Mouse (Mus musculus) layer of hippocampus, adult 11-12 months (tissue): ENCODE measurements around the gene Fbxl2.
A peak's percentile ranks its signal among the peaks of the same experiment; 100 is the strongest.

Source experiments
- DNase-seq: peaks from one replicate; pipeline ENCODE4 v3.0.0; 2022; ENCODE audit warnings: low spot score

The Fbxl2 gene

DNA sequence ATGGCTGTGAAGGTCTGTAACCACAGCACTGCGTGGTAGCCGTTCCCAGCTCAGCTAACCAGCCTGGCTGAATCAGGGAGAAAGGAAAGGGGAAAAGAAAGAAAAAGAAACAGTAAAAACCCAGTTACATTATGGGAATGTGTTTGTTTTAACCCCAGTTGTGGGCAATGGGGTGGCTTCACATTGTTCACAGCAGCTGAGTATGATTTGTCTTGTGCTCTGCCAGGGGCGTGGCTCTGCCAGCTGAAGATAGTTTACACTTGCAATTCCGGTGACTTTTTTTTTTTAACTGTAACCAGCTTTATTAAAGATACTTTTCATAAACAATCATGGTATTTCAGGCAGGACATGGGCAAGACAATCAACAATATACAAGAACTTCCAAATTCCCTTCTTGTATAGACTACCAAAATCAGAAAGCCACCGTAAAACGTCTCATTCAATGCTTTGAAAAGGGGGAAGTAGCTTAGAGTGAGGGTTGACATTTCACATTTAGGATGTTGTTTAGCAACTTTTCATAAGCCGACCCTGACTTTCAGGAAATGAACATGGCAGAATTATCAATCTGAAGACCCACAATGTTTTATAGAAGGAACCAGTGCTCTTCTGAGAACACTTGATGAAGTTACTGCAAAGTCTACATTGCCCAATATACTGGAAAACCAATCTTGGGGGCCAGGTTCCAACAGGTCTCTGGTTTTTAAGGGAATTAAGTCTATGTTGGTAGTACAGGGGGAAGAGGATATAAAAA, 26.8 kb downstream of the Fbxl2 start:
- no peak for DNase-seq

DNA sequence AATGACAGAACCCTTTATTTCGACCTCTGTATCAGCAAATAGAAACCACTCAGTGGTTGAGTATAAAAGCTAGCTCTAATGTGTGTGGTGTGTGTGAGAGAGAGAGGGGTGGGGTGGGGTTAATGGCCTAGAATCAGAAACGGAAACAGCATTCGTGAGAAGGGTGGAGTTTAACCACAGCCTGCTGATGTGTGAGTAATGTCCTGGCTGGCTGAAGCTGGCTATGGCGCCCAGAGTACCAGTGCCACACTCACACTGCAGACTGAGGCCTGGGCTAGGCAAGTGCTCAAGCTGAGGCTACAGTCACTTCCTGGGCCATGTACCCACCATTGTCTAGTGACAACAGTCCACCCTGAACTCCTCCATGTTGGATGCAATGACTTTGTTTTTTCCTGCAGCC, 29.6 kb downstream of the Fbxl2 start:
- DNase-seq, result no peak

DNA sequence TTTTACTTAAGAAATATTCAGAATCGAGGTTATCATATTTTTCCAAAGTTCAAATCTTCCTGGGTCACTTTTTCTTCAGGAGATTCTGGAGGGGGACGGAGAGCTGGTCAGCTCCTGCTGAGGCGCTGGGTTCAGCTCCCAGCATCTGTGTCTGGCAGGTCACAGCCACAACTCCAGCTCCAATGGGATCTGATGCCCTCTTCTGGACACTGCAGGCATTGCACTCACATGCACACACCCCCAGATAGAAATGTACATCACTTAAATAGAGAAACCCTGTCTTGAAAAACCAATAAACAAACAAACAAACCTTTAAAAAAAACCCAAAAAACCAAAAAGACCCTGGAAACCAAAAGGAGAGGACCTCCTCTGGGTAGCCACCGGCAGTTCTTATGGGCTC, 30.3 kb downstream of the Fbxl2 start:
- DNase-seq, result no peak

DNA sequence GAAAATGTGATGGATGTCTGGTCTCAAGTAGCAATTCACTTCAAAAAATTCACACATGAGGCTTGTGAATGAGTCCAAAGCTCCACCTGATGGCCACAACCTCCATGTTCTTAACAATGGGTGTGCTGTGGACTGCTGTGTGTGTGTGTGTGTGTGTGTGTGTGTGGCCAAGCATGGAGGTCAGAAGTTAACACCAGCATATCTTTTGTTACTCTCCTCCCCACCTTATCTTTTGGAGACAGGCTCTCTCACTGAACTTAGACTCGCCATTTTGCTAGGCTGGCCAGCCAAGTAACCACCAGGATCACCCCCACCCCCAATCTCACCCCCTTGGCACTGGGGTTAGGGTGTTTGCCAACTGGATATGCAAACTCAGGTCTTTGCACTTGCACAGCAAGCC, 32.0 kb downstream of the Fbxl2 start:
- no peak for DNase-seq

DNA sequence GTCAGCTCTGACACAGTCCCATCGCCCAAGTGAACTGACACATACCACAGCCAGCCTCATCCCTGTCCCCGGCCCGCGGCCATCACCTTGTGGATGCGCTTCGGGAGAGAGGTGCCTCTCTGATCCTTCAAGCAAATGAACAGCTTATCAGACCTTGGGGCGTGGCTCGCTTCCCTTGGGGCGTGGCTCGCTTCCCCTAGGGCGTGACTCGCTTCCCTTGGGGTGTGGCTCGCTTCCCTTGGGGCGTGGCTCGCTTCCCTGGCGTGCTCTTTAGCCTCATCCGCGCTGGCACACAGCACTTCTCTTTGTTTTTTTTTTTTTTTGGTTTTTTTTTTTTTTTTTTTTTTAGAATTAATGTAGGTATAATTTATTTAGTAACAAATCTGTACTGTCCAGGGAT, 34.8 kb downstream of the Fbxl2 start:
- no peak for DNase-seq

DNA sequence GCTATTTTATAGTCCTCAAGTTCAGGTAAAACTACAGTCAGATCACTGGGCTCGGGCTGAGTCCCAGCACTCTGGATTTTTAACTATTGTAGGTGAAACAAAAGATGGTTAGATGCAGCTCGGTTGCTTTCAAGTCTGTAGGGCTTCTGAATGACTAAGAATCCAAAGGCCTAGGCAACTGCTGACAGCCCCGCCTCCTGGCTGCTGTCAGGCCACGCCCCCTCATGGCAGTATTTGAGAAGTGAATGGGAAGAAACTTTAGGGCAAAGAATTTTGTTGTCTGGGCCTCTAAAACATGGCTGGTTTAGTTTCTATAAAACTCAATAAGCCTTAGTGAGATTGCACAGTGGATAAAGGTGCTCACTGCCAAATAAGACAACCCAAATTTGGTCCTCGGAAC, 36.5 kb downstream of the Fbxl2 start:
- DNase-seq, result no peak

DNA sequence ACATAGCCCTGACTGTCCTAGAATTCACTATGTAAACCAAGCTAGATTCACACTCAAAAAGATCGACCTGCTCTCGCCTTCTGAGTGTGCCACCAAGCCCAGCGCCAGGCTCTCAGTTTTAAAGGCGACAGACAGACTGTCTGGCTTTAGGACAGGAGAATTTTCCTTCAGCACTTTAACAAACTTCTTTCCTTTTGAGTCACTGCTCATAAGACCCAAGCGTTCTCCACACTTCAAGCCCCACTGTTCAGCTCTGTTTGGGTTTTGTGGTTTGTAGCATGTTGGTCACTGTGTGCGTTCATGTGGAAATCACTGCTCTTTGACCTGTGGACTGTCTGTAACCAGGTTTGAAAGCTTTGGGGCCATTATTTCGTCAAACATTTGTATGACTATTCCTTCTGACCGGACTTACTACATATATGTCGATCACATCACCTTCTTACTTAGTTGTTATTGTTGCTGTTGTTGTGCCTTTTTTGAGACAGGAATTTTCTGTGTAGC, 38.1 kb downstream of the Fbxl2 start:
- no peak for DNase-seq

DNA sequence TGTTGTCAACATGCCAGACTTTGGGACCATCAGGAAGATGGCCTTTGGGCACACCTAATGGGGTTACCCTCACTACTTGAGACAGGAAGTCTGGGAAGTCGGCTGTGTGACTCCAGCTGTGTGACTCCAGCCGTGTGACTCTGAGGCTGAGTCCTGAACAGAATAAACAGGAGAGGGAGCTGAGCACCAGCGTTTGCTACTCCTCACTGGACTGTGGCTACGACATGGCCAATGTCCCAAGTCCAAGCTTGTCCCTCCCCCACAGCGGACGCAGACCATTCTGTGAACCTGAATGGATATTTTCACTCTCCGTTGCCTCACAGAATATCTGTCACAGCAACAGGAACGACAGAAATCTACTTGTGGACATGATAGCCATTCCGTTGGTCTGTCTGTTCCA, 39.2 kb downstream of the Fbxl2 start:
- DNase-seq, result no peak

DNA sequence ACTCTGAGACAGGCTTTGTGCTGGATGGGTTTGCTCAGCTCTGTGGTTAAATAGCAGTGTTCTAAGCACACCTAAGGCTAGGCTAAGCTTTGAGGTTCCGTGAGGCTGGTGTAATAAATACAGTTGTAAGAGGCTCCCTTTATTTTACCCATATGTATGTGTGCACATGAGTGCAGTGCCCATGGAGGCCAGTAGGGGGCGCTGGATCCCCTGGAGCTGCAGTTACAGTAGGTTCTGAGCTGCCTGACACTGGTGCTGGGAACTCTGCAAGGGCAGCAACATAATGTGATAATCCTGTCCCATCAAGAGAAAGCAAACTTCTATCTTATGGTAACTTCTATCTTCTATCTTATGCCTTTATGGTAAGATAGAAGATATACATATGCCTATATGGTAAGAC, 47.7 kb downstream of the Fbxl2 start:
- no peak for DNase-seq

DNA sequence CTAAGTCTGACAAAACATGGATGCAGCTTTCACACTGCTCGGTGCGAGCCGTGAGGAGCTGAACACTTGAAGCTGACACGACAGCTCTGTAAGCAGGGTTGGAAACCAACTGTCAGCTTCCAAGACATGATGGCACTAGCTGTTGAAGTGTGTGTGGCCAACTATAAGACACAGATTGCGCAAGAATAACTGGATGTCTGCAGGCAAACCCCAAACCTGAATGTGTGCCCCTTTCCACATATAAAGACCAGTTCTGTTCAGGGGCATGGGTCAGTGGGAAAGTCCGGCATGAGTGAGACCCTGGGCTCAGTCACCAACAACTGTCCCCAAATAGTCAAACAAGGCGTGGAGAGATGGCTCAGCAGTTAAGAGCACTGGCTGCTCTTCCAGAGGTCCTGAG, 53.2 kb downstream of the Fbxl2 start:
- no peak for DNase-seq

DNA sequence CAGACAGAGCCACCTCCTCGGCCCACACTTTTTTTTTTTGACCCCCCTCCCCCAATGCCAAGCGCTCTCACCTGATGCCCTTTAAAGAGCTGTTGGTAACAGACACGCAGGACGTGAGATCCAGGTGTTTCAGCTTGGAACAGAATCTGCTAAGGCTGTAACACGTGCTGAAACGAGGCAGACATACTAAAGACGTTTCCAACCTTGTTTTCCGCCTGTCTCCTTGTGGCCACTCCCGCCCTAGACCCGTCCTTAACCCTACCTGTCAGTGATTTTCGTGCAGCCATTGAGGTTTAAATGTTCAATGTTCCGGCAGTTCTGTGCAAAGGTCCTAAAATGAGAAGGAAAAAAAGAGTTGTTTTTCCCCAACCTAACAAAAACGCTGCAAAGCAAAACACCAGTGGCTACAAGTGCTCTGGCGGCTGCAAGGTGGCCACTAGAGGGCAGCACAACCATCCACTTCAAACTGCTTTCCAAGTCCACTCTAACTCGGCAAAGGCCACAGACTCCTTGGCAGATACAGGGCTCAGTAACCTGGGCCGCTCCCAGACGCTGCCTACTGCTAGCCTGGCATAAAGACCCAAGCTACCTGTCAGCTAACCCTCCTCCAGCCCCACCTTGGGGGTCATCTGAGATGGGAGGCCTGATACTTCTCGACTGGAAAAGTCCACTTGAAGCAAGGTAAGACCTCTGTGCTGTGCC, 55.3 kb downstream of the Fbxl2 start:
- peak; percentile 84 for DNase-seq

DNA sequence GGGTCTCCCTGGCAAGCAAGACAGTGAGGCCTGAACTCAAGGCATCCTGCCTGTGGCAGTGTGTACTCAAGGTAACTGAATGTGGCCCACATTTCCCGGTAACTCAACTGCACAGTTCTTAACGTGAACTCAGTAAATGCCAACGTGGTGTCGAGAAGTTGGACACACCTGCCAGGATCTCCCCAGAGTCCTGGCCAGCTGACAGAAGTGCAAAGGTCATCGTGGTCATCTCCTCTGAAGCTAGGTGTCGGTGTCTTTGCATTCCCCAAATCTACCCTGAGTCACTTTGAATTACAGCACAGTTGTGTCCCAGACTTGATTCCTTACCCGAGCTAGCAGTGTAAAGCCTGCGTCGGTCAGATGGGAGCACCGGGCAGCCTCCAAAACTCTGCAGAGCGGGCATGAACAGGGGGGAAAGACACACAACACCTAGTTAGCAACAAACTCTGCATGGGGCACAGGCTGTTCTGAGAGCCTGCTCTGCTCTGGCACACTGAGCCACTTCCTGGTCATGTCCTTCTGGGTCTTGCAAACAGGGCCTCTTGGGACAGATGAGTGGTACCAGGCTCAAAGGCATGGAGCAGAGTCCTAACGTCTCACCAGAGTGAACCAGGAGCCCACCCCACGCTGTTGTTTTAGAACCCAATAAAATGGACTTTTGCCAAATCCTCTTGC, 60.9 kb downstream of the Fbxl2 start:
- no peak for DNase-seq

DNA sequence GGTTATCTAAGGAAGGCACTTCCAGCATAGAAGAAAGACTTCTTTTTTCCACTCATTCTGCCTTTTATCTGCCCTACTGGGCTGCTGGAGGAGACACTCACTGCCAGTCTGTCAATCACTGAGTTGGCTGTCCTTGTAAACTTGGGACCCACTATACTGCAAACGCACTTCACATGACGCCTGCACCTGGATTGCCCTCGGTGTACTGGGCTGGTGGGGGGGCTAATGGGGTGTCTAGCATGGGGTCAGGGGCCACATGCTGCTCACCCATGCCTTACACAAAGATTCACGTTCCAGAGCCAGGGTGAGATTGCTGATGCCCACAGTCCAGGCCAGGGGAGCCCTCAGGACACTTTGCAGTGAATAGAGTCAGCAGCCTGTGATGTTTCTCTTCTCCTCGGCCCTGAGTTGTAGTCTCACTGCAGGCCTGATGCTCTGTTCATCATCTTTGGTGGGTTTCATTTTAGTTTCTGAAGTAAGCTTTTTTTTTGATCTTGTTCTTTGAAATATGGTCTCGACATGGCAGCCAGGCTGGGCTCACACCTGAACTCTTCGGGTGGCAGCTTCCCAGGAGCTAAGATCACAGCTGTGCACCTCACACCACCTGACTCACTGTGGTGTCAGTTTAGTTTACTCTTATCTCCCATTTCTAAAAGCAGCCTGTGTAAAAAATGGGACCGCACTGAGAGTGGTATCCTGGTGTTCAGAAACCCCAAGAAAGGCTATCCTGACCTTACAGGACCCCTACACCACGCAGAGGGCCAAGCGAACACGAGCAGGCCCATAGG, 62.9 kb downstream of the Fbxl2 start:
- no peak for DNase-seq

DNA sequence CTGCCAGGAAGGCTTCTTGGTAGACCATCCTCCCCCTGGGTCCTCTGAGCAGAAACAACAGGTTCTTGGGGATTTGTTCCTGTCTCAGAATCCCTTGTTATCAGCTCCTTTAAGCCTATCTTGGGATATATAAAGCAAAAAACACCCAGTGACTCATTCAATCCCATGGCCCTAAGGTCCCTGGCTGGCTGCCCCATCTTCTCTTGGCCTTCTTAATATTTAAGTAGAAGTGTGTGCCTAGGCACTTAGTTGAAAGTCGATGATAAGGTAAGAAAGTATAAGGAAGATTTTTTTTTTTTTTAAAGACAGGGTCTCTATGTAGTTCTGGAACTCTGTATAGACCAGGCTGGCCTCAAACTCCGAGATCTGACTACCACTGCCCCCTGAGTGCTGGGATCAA, 63.5 kb downstream of the Fbxl2 start:
- no peak for DNase-seq

DNA sequence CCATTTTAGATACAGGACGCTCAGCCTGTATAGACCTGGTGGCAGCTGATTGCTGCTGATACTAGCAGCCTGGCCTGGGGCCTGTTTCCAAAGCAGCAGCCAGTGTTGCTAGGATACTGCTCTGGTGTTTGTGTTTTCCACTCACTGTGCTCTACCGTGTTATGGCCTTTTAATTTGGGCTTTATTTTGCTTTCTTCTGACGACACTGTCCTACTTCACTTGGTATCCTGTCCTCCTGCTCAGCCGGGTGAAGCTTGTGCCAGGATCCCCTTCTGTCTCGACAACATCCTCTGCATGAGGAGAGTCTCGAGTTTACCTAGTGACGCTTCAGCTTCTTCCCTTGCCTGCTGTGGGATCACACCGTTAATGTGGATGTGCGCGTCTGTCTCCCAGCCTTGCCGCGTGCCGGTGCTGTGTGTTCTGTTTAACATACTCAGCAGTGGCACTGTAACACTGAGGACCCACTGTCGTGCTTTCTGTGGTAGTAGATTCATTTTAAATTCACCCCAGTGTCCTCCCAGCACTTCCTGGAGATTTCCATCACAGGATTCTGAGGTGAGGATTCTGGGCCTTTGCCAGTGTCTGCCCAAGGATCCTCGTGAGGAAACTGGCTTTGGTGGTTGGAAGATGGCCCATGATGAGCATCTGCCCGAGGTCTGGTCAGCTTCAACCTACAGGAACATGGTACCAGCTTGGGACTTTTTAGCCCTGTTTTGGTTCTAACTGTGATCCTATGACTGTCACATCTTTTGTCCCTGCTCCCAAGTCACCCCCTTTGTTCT, 64.7 kb downstream of the Fbxl2 start:
- DNase-seq, result peak; percentile 56

DNA sequence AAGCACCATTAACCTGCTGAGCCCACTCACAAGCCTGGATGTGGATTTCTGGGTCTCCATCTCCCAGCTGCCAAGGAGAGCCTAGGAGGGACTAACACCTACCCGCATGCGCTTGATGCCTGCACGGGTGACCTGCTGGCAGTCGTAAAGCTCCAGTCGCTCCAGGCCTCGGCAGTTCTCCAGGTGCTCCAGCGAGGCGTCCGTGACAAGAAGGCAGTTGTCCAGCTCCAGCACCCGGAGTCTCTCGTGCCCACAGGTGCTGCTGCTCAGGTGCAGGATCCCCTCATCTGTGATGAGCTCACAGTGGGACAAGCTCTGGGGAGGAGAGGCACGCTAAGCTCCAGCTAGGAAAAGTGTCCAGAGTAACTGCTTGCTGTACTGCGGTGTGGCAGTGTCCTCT, 66.6 kb downstream of the Fbxl2 start:
- DNase-seq, result no peak

DNA sequence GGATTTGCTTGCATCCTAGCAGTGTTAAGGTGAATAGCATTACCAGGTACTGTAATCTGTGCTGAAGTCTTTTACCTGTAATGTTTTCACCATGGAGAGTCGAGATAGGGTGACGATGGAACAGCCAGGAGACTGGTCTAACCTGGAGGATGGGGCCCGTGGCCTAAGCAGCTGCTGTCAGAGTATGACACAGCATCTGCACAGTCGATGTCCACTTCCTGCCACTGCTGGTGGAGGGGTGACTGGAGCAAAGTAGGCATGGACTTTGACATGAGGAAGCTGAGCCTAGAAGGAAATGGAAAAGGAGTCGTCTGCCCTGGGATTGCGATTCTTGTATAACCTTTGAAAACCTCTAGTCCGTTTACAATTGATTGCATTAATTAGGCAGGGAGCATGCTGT, 67.3 kb downstream of the Fbxl2 start:
- no peak for DNase-seq

DNA sequence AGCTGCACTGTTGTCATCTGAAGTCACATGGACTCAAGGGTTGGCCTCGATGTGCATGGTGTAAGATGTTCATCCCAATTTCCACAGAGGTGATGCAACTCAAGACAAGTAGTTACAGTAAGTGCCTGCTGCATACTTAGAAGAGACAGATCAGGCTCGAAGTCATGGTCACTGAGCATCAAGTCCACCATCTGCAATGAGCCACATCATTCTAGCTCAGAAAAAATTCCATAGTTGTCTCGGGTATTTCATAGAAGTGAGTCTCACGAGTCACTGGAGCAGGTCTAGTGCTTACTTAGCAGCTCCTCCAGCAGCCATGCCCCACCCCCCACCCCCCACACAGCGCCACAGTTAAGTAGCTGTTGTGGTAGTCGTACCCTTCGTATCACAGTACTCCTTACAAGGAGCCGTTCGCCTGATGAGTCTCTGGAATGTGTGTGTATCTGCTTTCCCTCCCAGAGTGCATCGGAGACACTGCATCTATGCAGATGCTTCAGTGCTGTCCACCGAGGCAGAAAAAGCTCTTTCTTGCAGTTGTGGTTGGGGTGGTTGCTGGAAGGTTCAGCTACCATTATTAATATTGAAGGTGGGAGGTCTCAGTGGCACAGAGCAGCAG, 68.7 kb downstream of the Fbxl2 start:
- no peak for DNase-seq

DNA sequence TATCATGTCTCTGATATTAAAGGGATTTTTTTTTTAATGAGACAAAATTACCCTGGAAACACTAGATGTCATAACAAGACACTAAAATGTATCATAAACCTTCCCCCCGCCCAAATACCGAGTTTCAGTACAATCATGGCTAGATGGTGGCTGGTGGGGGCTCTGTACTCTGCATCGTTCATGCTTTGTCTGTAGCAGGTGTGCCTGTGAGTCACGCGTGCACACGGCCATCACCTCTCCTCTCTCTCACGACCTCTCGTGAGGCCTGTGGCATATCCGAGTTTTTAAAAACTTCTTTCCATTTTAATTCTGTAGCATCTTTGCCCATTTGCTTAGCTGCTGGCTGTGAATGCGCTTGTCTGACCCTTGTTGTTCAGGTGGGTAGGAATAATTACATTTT, 69.7 kb downstream of the Fbxl2 start:
- DNase-seq, result no peak

DNA sequence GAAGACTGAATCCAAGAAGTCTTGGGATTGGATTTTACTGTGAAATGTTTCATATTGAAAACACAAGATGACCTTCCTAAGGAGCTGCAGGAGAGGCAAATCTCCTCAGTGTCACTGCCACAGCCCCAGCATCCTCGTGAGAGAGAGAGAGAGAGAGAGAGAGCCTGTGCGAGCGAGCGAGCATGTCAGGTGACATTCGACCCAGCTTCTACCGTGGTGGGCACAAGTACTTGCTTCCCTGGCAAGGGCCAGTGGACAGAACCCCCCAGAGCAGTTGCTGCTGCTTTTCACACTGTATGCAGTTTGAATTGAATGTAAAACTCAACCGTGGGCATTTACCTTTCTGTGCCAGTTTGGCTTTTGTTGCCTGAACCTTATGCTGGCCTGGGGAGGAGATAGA, 70.5 kb downstream of the Fbxl2 start:
- no peak for DNase-seq

DNA sequence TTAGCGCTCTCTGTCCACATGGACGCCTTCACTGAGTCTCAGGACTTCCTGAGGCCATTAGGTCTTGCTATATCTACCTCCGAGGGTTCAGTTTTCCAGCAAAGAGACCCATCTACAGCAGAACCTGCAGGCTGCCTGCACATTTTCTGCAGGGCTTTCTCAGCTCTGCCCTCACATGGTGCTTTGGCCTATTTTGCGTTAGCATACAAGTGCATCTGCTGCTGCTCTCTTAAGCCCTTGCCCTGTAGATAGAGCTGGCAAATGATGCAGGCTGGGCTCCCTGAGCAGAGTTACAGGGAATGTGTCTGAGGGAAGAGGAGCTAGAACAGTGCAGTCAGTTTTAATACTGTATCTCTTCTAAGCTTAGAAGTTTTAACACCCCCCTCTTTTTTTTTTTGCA, 71.0 kb downstream of the Fbxl2 start:
- DNase-seq, result no peak
